Mouse (Mus musculus) bone marrow, adult 2 months (tissue): ENCODE results near the gene Cyp2b13.
"Not testable (repeated sequence)": the region's sequence is repeated elsewhere in the genome, so short reads cannot be mapped to it uniquely, and the experiment has no call there.

Experiments
- CTCF ChIP-seq: fragments of 200-500 bp; IDR thresholded peaks from 2 replicates; pipeline ENCODE4 v1.5.1; 2011; ENCODE audit warnings: low read length, control low read depth; ENCODE audit not compliant: control insufficient read depth, insufficient read depth
- POLR2A ChIP-seq: fragments of 200-500 bp; IDR thresholded peaks from 2 replicates; pipeline ENCODE4 v1.6.1; 2011; ENCODE audit warnings: low read depth, mild to moderate bottlenecking, control low read depth, low read length, borderline replicate concordance; ENCODE audit not compliant: control insufficient read depth

- not testable (repeated sequence) for TF ChIP-seq CTCF, POLR2A
Measured at GRCm38 (mm10) chr7:26088578-26088977, 27.3 kb downstream of the Cyp2b13 start.
